Comparison of ENCODE assay signal across 7 mouse cellular contexts in genomic region chr11:89302056-89302815, GRCm38 (mm10). TPM values are rescaled to one million over a fixed set of nuclear protein-coding genes. Genes with fewer than 3 reads are reported as not detected.
DNase-seq lines count a peak whose midpoint lies in the region; ATAC-seq and TF ChIP-seq lines count a peak whose summit lies in the region.

Gene Nog (minus strand): TSS chr11:89302332.

- peak within 1 kb of the TSS; percentile 93 for H3K4me2 ChIP-seq in intestine, embryonic 14.5 days (ENCODE audit: low read length)
- peak within 1 kb of the TSS; percentile 95 for H3K4me2 ChIP-seq in midbrain, embryonic 14.5 days (ENCODE audit: low read length)

- CTCF ChIA-PET in Patski (lab: Charles Lee) = interaction anchor here (1.1 to 1.3 kb wide), 5 partner anchors 104 to 198 kb away, joined by 3 to 8 read pairs (median 3); no protein-coding TSS in a partner anchor

- peak within 1 kb of the TSS; percentile 74 for H3K27ac ChIP-seq in intestine, embryonic 14.5 days (ENCODE audit: low read depth)
- H3K27ac ChIP-seq in midbrain, embryonic 14.5 days (replicated peaks; ENCODE audit: low read depth, low read length) = peak within 1 kb of the TSS; percentile 87

- H3K4me1 ChIP-seq in intestine, embryonic 14.5 days (replicated peaks; ENCODE audit: control insufficient read depth, insufficient read depth, low read length) = peaks cover 19% of the 10 kb centered on the region
- H3K4me1 ChIP-seq in midbrain, embryonic 14.5 days (ENCODE audit: control insufficient read depth, insufficient read depth, low read length) = peaks cover 16% of the 10 kb centered on the region

- H3K36me3 ChIP-seq in intestine, embryonic 14.5 days (ENCODE audit: control insufficient read depth, insufficient read depth, low read length) = no peaks in the 10 kb centered on the region
- no peaks in the 10 kb centered on the region for H3K36me3 ChIP-seq in midbrain, embryonic 14.5 days (ENCODE audit: control insufficient read depth, insufficient read depth, low read length)

- peak within 1 kb of the TSS; percentile 59 for H3K9ac ChIP-seq in intestine, embryonic 14.5 days (ENCODE audit: low read length)
- peak within 1 kb of the TSS; percentile 66 for H3K9ac ChIP-seq in midbrain, embryonic 14.5 days (replicated peaks; ENCODE audit: low read length)

- peak within 1 kb of the TSS; percentile 61 for H3K4me3 ChIP-seq in intestine, embryonic 14.5 days (ENCODE audit: low read depth, low read length)
- H3K4me3 ChIP-seq in midbrain, embryonic 14.5 days (replicated peaks; ENCODE audit: low read depth, low read length) = peak within 1 kb of the TSS; percentile 65

- no peak for DNase-seq in Patski (ENCODE audit: low read depth, low spot score)
- peak; percentile 71 for DNase-seq in brain, embryonic 18.5 days (ENCODE audit: low read depth, low spot score)
- peak in 1 of 2 experiments; percentile 62 for DNase-seq in frontal cortex, adult 2 months (ENCODE audit: extremely low spot score in 1 of 2, low spot score in 1 of 2)
- peak; percentile 85 for DNase-seq in intestine, embryonic 14.5 days (ENCODE audit: low spot score)
- peak; percentile 10 to 52 for DNase-seq in left cerebral cortex, adult 9 months (ENCODE audit: low spot score in 2 of 2)
- peak; percentile 89 for DNase-seq in midbrain, embryonic 14.5 days
- DNase-seq in testis, postnatal 10 days (ENCODE audit: low spot score) = peak; percentile 52

- H3K9me3 ChIP-seq in intestine, embryonic 14.5 days (ENCODE audit: control insufficient read depth, low read length) = peaks cover 6% of the 10 kb centered on the region; the same call in 1 of the 2 replicates
- H3K9me3 ChIP-seq in midbrain, embryonic 14.5 days (ENCODE audit: control insufficient read depth, low read length) = no peaks in the 10 kb centered on the region

- no peak for TF ChIP-seq CTCF in Patski (IDR thresholded peaks at IDR 0.05)

- under 1% methylated on average over 93 of the region's 97 CpGs for WGBS in intestine, embryonic 14.5 days
- under 1% methylated on average over 90 of the region's 97 CpGs for WGBS in midbrain, embryonic 14.5 days

- in situ Hi-C loops in Patski (cut with MboI; ENCODE audit: low pct_unique_long_range_greater_than_20kb) = loop anchor here (5.0 kb wide), 3 partner anchors 55 to 200 kb away; no protein-coding TSS in a partner anchor

- POLR2A ChIA-PET in Patski (lab: Charles Lee) = interaction anchor here (0.6 to 0.7 kb wide), 2 partner anchors 27 to 890 kb away, joined by 3 read pairs; no protein-coding TSS in a partner anchor

- H3K27me3 ChIP-seq in Patski = no peaks in the 10 kb centered on the region
- peaks cover 20% of the 10 kb centered on the region for H3K27me3 ChIP-seq in intestine, embryonic 14.5 days (replicated peaks; ENCODE audit: control insufficient read depth, insufficient read depth, low read length)
- no peaks in the 10 kb centered on the region; the same call in 1 of the 2 replicates for H3K27me3 ChIP-seq in midbrain, embryonic 14.5 days (ENCODE audit: control insufficient read depth, insufficient read depth, low read length)

- ATAC-seq in Patski = peak; percentile 29
- ATAC-seq in intestine, embryonic 14.5 days (replicated peaks; ENCODE audit: low FRiP score, low TSS enrichment, low read depth) = peak; percentile 11; the same call in 1 of the 2 replicates
- peak; percentile 35 for ATAC-seq in midbrain, embryonic 14.5 days (ENCODE audit: low FRiP score, low TSS enrichment)

RNA-seq across cellular contexts. Expression of gene Nog, which starts in this region (rescaled TPM):
- polyA plus RNA-seq in Patski (2021) = 6.5 TPM
- polyA plus RNA-seq in frontal cortex, adult 2 months (2012; rRNA removed) = 13.4 and 15.0 TPM in 2 replicates
- polyA plus RNA-seq in intestine, embryonic 14.5 days (2014; fragmentation: Nextera tagmentation; extraction: Ambion mirVana) = 3.6 and 4.1 TPM in 2 replicates
- 4.3 and 5.2 TPM in 2 replicates for polyA plus RNA-seq in midbrain, embryonic 14.5 days (2014; fragmentation: Nextera tagmentation; extraction: Ambion mirVana)
